Comparison of ENCODE assay signal across 15 mouse cellular contexts in genomic region chr9:14521695-14522094, GRCm38 (mm10). TPM values are rescaled to one million over a fixed set of nuclear protein-coding genes. Genes with fewer than 3 reads are reported as not detected.
"Had no signal": no experiment of that assay in that cellular context is flagged by ENCODE, and none has a peak within 500 bp of the region (broad histone marks: within the 10 kb centered on the region; RNA-seq: fewer than 3 reads in every experiment).

No protein-coding gene starts in this region.

- H3K9ac ChIP-seq: kidney, embryonic 15.5 days; limb, embryonic 12.5 days; liver, embryonic 13.5 days; liver, postnatal 0 days; lung, embryonic 15.5 days; neural tube, embryonic 15.5 days had no signal

- ATAC-seq: liver, postnatal 0 days had no signal

- H3K9me3 ChIP-seq: kidney, embryonic 15.5 days; limb, embryonic 12.5 days; liver, embryonic 13.5 days; lung, embryonic 15.5 days; neural tube, embryonic 15.5 days had no signal

- H3K4me2 ChIP-seq: kidney, embryonic 15.5 days; limb, embryonic 12.5 days; liver, embryonic 13.5 days; lung, embryonic 15.5 days; neural tube, embryonic 15.5 days had no signal

- H3K27me3 ChIP-seq: kidney, embryonic 15.5 days; limb, embryonic 12.5 days; liver, embryonic 13.5 days; lung, embryonic 15.5 days; neural tube, embryonic 15.5 days had no signal

- H3K27ac ChIP-seq: kidney, embryonic 15.5 days; left cerebral cortex, adult 2 months; limb, embryonic 12.5 days; liver, embryonic 13.5 days; lung, embryonic 15.5 days; neural tube, embryonic 15.5 days had no signal

- H3K36me3 ChIP-seq: kidney, embryonic 15.5 days; limb, embryonic 12.5 days; liver, embryonic 13.5 days; lung, embryonic 15.5 days; neural tube, embryonic 15.5 days had no signal

- H3K4me1 ChIP-seq: liver, embryonic 13.5 days; lung, embryonic 15.5 days; neural tube, embryonic 15.5 days had no signal

- DNase-seq: liver; liver, embryonic 13.5 days; liver, postnatal 0 days; midbrain, embryonic 14.5 days; right cerebral cortex, postnatal 4 days; spleen, adult 18-20 months; thymus, adult 18-20 months; thymus, postnatal 14 days had no signal

- H3K4me3 ChIP-seq: kidney, embryonic 15.5 days; left cerebral cortex, adult 2 months; limb, embryonic 12.5 days; liver, embryonic 13.5 days; lung, embryonic 15.5 days; myocyte; neural tube, embryonic 15.5 days had no signal

RNA-seq across cellular contexts. Expression of gene Kdm4d, which starts 21.4 kb away (rescaled TPM):
- polyA plus RNA-seq: large intestine, adult 2 months; myocyte had no signal
